Mouse (Mus musculus): ENCODE data around the gene Tnfsf9.

- TF ChIP-seq POLR2A (IDR thresholded peaks at IDR 0.05; ENCODE audit: borderline replicate concordance, extremely low read depth, low read depth, low read length) (no peak), CTCF (IDR thresholded peaks at IDR 0.05; ENCODE audit: insufficient read depth, low read length) (no peak)
Observed at GRCm38 (mm10) chr17:57116801-57117200, 11.7 kb downstream of the Tnfsf9 start.
